Comparison of ENCODE assay signal across 12 mouse cellular contexts in genomic region chr7:35314156-35314555, GRCm38 (mm10). TPM values are rescaled to one million over a fixed set of nuclear protein-coding genes. Genes with fewer than 3 reads are reported as not detected.
"Had no signal": no experiment of that assay in that cellular context is flagged by ENCODE, and none has a peak within 500 bp of the region (broad histone marks: within the 10 kb centered on the region; RNA-seq: fewer than 3 reads in every experiment).

No protein-coding gene starts in this region.

- DNase-seq: kidney, adult 9 months; kidney, postnatal 10 days; kidney, postnatal 4 days; lung, adult 18-20 months; right cerebral cortex, postnatal 14 days; thymus, postnatal 4 days had no signal

- H3K27me3 ChIP-seq: limb, embryonic 13.5 days; midbrain, embryonic 13.5 days had no signal

- ATAC-seq: midbrain, embryonic 13.5 days had no signal

- H3K4me2 ChIP-seq: limb, embryonic 13.5 days; midbrain, embryonic 13.5 days had no signal

- H3K4me3 ChIP-seq: layer of hippocampus, adult 2 months; limb, embryonic 13.5 days; midbrain, embryonic 13.5 days had no signal

- H3K9me3 ChIP-seq: limb, embryonic 13.5 days; midbrain, embryonic 13.5 days had no signal

- H3K27ac ChIP-seq: layer of hippocampus, adult 2 months; limb, embryonic 13.5 days; liver, embryonic 14.5 days; midbrain, embryonic 13.5 days; stomach, postnatal 0 days had no signal

- H3K9ac ChIP-seq: limb, embryonic 13.5 days; liver, embryonic 14.5 days; midbrain, embryonic 13.5 days had no signal

RNA-seq across cellular contexts. Expression of gene Rhpn2, which starts 19.8 kb away (rescaled TPM):
- total RNA-seq: megakaryocyte progenitor cell, adult 5-6 weeks had no signal
